Mouse (Mus musculus): ENCODE results near the gene Sergef. TPM values are rescaled to one million over a fixed set of nuclear protein-coding genes. Genes with fewer than 3 reads are reported as not detected.

Sergef gene
- total RNA-seq, 4 experiments from 2014 or later: 3.9 to 6.9 (median 5.0) TPM

DNA sequence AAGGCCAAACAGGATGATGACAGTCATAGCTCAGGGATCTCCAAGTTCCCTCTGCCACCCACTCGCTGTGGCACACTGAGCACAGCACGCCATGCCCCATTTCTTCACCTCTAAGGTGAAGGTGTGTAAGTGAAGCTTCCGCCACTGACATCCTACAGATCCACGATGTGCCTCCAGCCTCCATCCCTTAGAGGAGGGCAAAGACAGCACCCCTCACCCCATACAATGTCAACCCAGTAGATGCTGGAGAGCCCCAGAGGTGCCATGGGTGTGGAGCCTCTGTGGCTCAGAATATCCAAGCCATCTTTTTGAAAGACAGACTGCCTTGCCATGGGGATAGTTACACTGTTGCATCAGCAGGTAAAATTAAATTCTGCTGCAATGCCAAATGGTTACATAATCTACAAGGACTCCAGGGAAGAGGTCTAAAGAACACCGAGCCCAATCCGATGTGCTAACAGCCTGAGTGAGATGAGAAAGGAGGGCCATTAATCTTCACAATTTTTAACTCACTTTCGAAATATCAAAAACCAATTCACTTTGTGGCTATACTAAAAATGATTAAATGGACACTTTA is 23.1 kb downstream of the Sergef start:
- no peak for DNase-seq (ENCODE audit: low spot score)

DNA sequence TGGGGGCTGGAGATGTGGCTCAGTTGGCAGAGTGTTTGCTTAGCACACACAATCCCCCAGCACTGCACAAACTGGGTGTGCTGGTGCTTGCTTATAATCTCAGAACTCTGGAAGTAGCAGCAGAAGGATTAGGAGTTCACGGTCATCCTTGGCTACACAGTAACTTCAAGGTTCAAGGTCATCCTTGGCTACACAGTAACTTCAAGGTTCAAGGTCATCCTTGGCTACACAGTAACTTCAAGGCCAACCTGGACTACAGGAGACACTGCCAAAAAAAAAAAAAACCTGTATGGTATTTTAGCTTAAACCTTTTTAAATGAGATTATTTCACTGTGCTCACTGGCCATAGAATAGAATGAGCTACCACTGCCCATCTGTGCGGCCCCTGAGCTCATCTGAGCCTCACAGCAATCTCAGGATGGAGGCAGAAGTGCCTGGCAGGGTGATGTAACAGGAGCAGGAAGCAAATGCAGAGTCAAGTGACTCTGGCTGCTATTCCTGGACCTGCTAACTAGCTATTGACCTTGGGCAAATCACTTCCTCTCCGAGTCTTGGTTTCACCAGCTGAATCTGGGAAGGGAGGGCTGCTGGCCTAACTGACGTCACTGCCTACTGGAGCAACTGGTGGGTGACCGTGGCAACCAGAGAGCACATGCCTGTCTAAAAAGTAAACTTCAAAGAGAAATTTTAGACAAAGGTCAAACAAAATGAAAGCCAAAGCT is 24.2 kb downstream of the Sergef start:
- DNase-seq (ENCODE audit: low spot score): peak; percentile 61

DNA sequence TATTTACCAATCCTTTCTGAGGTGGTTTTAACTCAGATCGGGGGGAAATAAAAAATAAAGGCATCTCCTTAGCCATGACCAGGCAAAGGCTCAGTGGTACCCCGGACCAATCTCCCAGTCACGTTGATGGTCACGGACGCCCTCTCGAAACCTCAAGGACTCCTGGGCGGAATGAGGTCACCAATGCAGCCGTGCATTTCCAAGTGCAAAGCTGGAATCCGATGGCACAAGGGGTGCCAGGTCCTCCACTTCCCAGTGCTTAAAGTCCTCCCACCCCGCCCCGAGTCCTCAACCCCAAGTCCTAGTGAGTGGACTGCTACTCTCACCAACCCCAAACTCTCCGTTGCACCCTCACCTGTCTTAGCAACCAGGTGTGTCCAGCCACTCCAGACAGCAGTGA is 25.3 kb downstream of the Sergef start:
- DNase-seq (ENCODE audit: low spot score): no peak

DNA sequence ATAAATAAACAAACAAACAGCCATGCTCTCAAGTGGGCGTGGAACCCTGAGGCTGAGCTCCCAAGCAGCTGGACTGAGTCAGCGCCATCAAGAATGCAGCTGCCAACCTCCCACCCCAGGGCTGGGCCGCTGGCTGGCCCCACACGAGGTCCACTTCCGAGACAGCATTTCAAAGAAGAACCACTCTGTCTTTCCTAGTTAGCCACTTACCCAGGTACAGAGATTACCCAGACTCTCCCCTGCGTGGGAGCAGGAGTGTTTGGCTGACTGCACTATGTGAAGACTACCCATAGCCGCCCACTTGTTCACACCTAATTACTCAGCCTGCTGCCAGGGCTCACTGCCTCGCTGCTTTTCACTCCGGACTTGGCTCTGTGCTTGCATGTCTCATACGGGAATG is 26.5 kb downstream of the Sergef start:
- no peak for DNase-seq (ENCODE audit: low spot score)

DNA sequence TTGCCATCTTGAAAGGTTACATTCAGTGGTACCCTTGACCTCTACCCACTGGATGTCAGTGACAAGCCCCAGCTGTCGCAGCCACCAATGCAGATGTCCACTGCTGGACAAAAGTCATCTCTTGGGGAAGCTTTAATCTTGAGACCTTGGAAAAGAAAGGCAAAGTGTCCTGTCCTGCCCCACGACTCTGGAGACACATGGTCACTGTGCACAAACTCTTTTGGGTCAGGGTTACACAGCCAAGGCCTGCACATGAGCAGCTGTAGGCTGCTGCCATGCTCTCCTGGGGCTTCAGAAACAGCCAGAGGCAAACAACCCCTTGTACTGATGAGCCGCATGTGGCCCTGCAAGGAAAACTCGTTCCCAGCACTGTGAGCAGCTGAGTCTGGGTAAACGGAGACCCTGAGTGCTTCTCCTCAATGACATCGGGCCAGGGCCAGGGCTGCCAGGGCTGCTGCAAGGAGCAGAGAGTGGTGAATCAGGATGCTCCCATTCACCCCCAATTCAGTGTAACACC is 27.1 kb downstream of the Sergef start:
- no peak for DNase-seq (ENCODE audit: low spot score)

DNA sequence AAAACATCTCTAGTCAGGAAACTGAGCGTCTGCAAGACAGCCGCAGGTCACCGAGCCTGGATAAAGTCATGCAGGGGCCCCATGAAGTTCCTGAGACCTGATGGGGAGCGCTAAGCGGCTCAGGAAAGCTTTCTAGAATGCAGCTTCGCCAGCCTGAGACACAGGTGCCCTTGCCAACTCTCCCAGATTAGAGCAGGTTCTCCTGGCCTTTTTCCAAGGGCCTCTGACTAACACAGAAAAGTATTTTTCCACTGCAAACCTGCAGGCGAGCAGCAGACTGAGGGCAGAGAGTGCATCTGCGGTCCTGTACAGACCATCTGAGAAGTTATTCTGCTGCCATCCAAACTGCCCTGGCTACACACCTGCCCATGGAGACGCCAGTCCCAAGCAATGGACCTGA is 27.6 kb downstream of the Sergef start:
- peak; percentile 33 for DNase-seq (ENCODE audit: low spot score)

DNA sequence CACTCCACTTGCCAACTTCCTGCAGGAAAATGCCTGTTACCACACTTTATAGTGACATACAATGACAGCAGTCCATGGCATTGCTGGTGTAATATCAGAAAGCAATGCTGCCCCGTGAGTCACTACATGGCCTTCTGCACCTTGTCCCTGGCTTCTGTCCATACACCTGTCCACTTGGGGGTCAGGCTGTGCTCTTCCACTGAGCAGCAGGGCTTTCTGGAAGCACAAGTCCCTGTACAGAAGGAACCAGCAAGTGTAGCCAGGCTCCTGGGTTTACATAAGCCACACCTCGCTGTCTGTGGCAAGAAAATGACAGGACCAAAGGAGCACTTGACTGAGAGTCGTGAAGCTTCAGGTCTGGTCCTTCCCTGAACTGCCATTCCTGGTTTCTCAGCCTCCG is 30.3 kb downstream of the Sergef start:
- DNase-seq (ENCODE audit: low spot score): no peak

DNA sequence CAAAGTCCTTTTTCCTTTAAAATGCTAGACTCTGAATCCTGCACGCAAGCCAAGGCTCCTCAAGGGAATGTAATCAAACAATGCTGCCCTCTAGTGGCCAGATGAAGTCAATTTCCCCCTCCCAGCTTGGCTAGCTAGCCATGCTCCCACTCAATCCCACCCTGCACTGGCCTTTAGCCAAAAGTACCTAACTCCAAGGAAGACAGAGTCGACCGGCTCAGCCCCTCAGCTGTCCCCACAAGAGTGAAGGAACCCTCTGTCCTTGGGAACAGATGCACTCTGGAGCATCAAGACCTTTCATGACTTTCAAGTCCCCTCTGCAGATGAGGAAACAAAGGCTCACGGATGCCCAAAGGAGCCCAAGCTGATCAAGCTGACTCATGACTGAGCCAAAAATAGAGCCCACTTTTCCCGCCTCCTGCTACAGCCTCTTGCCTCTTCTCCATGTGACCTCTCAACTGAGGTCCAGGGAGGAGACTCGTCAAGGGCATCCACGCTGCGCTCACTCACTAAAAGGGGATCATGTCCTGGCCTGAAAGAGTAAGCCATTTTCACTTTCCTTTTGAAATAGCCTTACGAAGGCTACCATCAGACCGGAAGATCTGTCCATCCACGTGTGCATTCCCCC is 32.1 kb downstream of the Sergef start:
- DNase-seq (ENCODE audit: low spot score): peak; percentile 66

DNA sequence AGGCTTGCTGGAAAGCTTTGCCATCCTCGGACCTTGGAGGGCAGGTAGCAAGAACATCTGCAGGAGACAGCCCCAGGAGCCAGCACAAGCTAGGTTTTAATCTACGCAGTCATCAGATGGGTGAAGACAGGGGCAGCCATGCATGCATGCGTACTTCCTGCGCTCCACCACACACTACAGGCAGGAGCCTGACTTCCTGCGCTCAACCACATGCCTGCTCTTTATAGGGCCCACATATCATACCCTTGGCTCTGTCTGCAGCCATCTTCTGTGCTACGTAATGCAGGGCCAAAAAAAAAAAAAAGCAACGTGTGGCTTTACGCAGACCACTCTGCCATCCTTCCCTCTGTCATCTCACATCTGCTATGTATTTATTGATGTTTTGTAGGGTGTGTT is 32.6 kb downstream of the Sergef start:
- no peak for DNase-seq (ENCODE audit: low spot score)

DNA sequence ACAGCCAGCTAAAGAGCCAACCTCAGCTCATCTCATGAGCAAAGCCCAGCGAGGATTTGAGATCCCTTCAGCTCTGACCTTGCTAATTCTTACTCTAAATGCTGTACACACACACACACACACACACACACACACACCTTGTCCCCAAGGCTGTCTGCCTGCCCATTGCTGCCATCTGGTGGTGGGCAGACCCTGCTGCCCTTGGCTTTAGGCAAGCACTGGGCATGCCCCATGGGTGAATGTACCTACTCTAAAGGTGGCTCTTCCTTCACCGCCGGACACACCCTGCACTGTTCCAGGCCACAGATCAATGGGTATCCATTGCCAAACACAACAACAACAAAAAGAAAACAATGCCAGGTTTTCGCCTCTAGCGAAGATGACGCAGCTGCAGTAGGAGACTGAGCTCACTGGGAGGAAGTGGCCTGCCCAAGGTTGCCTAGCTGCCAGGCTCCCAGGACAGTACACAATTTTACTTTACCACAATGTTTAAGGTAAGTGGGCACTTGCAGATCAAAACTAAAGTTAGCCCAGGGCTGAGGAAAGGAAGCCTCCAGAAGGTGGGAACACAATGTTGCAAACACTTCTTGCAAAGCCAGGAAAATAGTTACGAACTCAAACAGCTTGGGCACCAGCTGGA is 33.1 kb downstream of the Sergef start:
- DNase-seq (ENCODE audit: low spot score): no peak

DNA sequence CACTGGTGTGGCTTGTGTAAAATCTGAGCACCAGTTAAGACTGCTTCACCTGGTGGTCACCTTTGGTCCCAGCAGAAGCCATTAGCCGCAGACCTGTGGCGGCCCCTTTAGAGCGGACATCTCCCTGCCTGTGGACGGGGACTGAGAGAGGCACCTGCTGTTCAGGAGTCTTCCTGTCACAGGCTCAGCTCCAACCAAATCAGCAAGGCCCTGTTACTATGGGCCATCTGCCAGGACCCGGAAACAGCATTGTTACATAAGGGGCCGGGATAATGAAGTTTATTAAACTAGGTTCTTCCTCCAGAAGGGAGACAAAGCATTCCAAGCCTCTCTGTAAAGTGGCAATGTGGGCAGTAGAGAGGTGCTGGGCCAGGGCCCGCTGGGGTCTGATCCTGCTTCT is 36.6 kb downstream of the Sergef start:
- DNase-seq (ENCODE audit: low spot score): peak; percentile 35

DNA sequence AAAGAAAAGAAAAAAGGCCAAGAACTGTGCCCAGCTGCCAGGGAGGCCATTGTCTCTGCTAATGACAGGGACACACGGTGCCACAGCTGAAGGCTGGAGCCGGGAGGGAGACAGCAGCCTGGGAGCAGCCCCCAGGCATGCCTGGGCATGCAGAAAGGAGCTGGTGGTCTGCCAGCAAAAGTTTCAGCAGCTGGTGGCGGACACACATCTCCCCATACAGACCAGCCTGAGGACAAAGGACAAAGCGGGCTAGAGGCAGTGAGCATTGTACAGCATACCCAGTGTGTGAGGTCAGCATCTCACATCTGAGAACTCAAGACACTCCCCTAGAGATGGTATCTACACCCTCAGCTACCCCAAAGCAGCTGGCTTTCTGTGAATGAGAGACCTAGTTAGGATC is 37.5 kb downstream of the Sergef start:
- no peak for DNase-seq (ENCODE audit: low spot score)

DNA sequence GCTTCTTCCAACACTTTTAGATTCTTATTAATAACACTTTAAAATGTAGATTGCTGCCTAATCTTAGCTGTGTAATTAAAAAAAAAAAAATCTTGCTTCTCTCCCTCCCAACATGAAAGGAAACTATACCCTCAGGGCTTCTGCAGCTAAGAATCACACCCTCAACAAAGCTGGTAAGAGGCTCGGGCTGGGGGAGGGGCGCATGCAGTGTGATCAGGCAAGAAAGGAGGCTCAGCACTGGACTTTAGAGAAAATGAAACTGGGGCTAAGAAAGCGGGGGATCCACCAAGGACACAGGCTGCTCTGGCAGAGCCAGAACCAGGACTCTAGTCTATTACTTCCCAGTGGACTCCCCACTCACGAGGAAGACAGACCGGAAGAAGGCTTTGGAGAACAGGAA is 38.5 kb downstream of the Sergef start:
- DNase-seq (ENCODE audit: low spot score): no peak

DNA sequence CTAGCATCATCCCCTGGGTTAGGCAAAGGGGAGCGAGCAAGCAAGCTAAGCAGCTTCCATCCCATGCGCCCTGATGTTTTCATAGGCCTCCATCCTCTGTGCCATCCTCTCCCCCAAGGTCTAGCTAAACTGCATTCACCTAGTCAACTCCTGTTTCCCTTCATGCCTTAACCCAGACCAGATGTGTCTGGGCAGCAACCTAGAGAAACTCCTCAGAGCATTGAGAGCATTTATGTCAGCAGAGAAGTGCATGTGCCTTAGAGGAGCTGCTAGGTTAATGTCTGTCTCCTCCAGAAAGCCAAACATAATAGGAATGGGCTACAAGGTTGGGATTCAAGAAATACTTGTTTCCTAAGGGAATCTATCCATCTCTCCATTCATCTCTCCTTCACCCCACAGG is 42.6 kb downstream of the Sergef start:
- no peak for DNase-seq (ENCODE audit: low spot score)

DNA sequence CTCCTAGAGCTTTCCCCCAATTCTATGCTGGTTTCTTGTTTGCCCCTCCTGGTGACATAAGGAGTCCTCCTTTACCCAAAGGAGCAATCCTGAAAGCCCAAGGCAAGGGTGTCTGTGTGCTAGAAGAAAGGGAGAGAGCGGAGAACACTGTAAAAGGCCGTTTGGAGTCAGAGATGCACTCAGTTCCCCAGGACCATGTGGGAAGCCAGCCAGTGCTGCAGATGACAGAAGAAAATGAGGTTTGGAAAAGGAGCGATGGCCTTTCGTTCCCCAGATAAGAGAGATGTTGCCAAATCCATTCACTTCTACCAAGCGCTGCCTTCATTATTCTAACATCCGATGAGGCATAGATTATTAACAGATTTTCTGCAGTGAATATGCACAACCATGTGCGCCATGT is 48.1 kb downstream of the Sergef start:
- no peak for DNase-seq (ENCODE audit: low spot score)

DNA sequence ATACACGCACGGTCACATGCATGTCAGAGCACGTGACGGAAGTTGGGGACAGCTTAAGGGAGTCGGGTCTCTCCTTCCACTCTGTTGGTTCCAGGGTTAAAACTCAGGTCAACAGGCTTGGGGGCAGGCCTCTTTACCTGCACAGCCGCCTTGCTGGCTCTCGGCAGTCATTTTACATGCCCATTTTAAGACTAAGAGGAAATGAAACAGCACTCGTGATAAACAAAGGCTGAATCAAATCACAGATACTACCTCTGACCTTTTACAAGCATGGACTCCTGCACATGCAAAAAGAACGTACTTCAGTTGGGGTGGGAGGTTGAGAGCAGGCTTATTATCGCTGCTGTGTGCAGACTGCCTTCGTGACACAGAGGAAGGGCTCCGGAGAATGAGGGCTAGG is 50.4 kb downstream of the Sergef start:
- DNase-seq (ENCODE audit: low spot score): no peak

DNA sequence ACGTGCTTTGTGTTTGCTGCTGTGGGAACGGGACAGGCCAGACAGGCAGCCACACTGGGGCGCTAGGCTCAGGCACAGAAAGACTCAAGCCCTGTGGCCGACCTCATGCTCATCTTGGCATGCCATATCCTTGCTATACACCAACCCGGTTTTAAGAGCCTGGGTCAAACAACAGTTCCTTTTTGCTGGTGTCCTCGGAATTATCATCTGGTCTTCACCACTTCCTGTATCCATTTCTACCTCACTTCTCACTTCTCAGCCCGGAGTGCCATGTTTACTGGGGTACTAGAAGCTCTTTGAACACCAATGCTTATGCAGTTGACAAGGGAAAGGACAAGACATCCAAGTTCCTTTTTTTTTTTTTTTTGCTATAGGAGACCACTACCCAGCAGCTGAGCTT is 51.6 kb downstream of the Sergef start:
- DNase-seq (ENCODE audit: low spot score): no peak

DNA sequence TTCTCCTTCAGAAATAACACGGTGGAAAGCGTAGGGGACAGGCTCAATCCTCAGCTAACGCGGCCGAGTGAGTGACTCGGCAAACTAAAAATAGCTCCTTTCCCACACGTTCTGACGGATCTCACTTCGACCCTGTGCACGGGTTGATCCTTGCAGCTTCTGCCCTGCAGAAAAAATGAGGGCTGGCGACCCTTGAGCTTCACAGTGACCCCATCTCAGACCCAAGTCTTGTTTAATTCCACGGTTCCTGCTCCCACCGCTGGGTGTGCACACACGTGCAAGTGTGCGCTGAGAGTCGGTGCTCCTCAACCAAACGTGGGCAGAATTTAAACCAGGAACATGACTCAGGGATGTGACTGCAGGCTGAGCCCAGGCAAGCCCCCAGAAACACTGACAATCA is 52.1 kb downstream of the Sergef start:
- DNase-seq (ENCODE audit: low spot score): peak; percentile 24

DNA sequence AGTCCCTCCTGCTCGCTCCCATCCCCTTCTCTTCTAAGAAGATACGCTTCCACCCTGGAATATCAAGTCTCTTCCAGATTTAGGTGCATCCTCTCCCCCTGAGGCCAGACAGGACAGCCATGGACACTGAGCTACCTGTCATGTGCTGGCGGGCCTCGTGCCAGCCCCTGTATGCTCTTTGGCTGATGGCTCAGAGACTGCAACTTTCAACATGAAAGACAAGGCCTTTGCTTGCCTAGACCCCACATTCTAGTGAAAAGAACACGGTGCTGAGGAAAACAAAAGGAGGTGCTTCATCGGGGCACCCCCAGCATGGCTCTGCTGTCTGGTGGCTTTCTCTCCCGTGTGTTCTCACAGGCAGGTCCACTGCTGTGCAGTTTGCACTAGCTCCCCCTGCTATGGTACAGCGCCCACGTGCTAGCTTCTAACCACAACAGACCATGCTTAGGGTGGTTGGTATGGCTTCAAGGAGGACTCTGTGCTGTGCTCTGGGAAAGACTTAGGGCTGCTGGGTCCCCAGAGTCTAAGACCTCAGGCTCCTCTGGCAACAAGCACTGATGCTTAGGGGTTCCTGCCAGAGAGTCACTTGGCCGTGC is 52.9 kb downstream of the Sergef start:
- no peak for DNase-seq (ENCODE audit: low spot score)

DNA sequence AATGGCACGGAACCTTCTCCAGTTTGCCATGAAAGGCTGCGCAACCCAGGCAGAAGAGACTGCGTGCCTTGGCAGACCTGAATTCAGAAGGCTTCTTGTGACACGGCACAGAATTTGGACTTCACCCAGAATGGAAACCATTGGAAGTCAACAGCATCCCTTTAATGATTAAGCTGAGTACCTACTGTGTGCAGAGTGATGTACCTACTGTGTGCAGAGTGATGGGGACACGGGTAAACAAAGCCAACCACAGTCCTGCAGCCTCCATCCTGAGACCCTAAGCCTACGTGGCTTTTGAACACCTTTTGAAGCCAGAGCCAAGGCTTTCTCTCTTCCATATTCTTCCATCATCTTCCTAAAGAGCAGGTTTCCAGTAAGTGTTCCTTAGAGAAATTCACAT is 56.9 kb downstream of the Sergef start:
- no peak for DNase-seq (ENCODE audit: low spot score)

DNA sequence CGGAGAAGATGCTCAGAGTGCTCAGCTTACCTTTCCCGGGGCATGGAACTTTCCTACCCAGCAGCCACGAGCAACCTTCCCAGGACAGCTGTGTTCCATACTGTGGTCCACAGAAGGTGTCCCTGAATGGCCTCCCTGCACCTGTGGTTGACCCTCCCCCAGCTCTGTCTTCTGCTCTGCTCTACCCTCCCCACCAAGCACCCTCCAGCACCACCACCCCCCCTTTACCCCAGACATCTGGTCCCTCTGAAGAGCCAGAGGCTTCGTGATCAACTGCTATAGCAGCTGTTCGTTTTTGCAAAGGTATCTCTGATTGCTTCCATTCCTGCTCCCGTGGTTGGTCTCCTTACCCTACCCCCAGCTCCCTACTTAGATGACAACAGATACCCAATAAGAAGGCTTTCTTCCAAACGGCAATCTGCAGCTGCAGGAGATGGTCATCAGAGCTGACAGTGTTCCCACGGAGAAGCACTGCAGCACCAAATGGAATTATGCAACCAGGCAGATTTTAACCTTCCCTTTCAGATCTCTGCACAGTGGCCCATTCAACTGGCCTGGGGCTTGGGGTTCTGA is 58.2 kb downstream of the Sergef start:
- no peak for DNase-seq (ENCODE audit: low spot score)

DNA sequence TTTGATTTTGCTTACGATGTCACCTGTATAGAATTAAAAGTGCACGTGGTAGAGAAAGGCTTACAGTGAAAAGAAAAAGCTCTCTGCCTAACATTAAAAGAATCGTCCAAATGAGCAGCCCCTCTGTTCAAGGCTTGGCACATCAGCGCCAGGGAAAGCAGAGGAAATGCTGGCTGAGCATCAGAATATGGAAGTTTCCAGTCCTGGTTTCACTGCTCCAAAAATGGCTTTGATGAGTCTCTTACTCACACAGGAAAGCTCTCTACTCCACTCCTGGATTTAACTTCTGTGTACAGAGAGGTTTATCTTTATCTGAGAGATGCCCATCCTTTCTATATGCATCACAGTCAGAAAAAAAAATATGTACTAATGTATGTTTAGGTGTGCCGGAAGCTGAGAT is 61.5 kb downstream of the Sergef start:
- DNase-seq (ENCODE audit: low spot score): no peak
